Mouse (Mus musculus) liver, embryonic 11.5 days (tissue): ENCODE data around the gene Tmtc1. TPM values are rescaled to one million over a fixed set of nuclear protein-coding genes. Genes with fewer than 3 reads are reported as not detected.

Experiments
- ATAC-seq: fragments of 200-750 bp; cut with Nextera tagmentation; replicated peaks from 2 replicates; pipeline ENCODE4 v1.8.0; 2017; ENCODE audit warnings: moderate number of reproducible peaks, mild to moderate bottlenecking, moderate TSS enrichment, moderate library complexity; ENCODE audit not compliant: low FRiP score
- DNase-seq: peaks from one replicate; pipeline ENCODE4 v3.0.0-alpha.2; 2017; ENCODE audit warnings: low spot score
- H3K27ac ChIP-seq: fragments of 300-500 bp; sonication (generic); 2 replicates; pipeline ENCODE4 v1.5.1; 2014; ENCODE audit warnings: mild to moderate bottlenecking, low read depth, low read length, control low read depth
- H3K27me3 ChIP-seq: fragments of 300-500 bp; sonication (generic); replicated peaks from 2 replicates; pipeline ENCODE4 v1.6.1; 2014; ENCODE audit warnings: low read length, mixed read lengths; ENCODE audit not compliant: control insufficient read depth, insufficient read depth
- H3K36me3 ChIP-seq: fragments of 300-500 bp; sonication (generic); 2 replicates; pipeline ENCODE4 v1.6.1; 2014; ENCODE audit warnings: mild to moderate bottlenecking, low read length, moderate library complexity, mixed read lengths; ENCODE audit not compliant: control insufficient read depth, insufficient read depth
- H3K4me1 ChIP-seq: fragments of 300-500 bp; sonication (generic); replicated peaks from 2 replicates; pipeline ENCODE4 v1.6.1; 2014; ENCODE audit warnings: low read length, mixed read lengths; ENCODE audit not compliant: control insufficient read depth, insufficient read depth
- H3K4me2 ChIP-seq: fragments of 300-500 bp; sonication (generic); 2 replicates; pipeline ENCODE4 v1.6.1; 2014; ENCODE audit warnings: mild to moderate bottlenecking, control low read depth, moderate library complexity
- H3K4me3 ChIP-seq: fragments of 300-500 bp; sonication (generic); 2 replicates; pipeline ENCODE4 v1.5.1; 2014; ENCODE audit warnings: low read depth, low read length, control low read depth
- H3K9ac ChIP-seq: fragments of 300-500 bp; sonication (generic); 2 replicates; pipeline ENCODE4 v1.6.1; 2014; ENCODE audit warnings: low read depth, low read length, control low read depth
- H3K9me3 ChIP-seq: fragments of 300-500 bp; sonication (generic); 2 replicates; pipeline ENCODE4 v1.6.1; 2016; ENCODE audit warnings: low read length, inconsistent platforms, mixed read lengths; ENCODE audit not compliant: control insufficient read depth
- WGBS: fragments of 180-500 bp; shearing (Covaris S2); extraction: QIAGEN DNeasy Blood & Tissue Kit; methylation state at CpG from one replicate; pipeline ENCODE4 v1.1.7; 2014; 5-methylcytosine and 5-hydroxymethylcytosine counted together
- polyA plus RNA-seq: library from polyadenylated mRNA; unstranded; fragments of >200 nt; fragmentation: Nextera tagmentation; extraction: Ambion mirVana; gene quantifications from 2 replicates; pipeline ENCODE4 v1.2.1, GENCODE M21; 2014

Gene Tmtc1
- polyA plus RNA-seq, 1 experiment from 2014 or later = 0.58 TPM

DNA sequence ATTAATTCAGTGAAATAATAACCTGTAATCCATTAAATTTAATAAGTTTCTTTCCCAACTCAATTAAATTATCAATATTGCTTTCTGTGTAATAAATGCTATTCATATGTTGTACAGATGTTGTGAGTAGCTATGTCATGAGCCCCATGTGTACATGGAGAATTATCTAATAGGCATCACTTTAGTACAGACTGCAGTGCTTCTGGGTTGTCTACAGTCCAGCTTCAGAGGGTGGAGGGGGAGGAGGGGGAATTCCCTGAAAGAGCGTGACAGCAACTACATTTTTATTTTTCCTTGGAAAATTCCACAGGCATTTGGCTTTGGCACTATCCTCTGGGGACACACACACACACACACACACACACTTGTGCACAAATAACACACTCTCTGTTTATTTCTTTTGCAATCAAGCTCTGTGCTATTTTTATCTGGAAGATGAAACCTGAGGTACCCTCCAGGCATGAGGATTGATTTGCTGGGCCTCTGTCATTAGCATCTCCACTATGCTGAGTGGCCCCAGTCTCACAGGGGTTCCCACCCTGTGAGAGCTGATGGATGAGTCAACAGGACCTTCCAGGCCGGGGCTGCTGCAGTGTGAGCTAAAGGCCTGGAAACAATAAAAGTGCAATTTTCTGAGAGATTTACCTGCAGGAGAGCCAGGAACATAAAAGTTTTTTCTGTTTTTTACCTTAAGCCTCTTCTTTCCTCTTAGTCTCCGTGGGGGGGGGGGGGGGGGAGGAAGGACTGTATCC lies 23.2 kb upstream of the Tmtc1 start:
- Histone ChIP-seq H3K27me3 (no peaks in the 10 kb centered on the region), H3K36me3 (no peaks in the 10 kb centered on the region), H3K9me3 (no peaks in the 10 kb centered on the region), H3K9ac (no peak overlapping the region), H3K4me1 (no peaks in the 10 kb centered on the region), H3K27ac (no peak overlapping the region), H3K4me2 (no peak overlapping the region), H3K4me3 (no peak overlapping the region)
- no peak for DNase-seq
- no peak for ATAC-seq
- WGBS = 32% methylated on average over 3 of the region's 3 CpGs

DNA sequence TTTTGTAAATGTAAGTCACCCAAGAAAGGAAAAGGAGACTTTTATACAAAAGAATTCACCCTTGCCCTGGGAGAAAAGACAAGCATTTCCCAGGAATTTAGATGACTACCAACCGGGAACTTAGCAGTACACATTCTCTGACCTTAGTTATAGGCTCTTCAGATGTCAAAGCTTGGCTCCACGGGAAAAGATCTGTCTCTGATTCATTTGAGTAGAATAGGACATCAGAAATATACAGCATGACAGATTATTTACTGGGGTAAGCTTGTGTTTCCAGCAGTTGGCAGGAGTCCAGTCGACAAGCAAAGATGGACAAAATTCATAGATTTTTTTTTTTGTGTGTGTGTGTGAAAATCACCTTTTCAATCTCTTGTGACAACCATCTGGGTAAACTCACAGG lies 15.4 kb upstream of the Tmtc1 start:
- 55% methylated on average over 3 of the region's 3 CpGs for WGBS
- no peak overlapping the region for H3K27ac ChIP-seq
- H3K27me3 ChIP-seq = no peaks in the 10 kb centered on the region
- no peaks in the 10 kb centered on the region for H3K36me3 ChIP-seq
- no peak overlapping the region for H3K9ac ChIP-seq
- DNase-seq (no peak), ATAC-seq (no peak)
- no peak overlapping the region for H3K4me3 ChIP-seq
- no peaks in the 10 kb centered on the region for H3K4me1 ChIP-seq
- H3K9me3 ChIP-seq = peaks cover 7% of the 10 kb centered on the region; the same call in 1 of the 2 replicates
- no peak overlapping the region for H3K4me2 ChIP-seq

DNA sequence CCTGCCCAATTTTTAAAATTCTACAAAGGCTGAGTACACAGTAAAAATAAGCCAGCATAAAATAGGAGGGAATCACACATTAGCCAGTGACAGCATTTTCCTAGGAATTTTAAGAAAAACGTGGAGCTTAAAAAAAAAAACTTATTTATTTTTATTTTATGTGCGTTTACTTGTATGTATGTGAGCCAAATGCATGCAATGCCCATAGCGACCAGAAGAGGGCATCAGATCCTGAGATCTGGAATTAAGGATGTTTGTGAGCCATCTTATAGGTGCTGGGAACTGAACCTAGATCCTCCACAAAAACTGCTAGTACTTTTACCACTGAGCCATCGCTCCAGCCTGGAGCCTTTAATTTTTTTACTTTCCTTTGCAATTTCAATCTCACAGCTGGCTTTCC lies 11.3 kb upstream of the Tmtc1 start:
- Histone ChIP-seq H3K4me1 (no peaks in the 10 kb centered on the region), H3K36me3 (no peaks in the 10 kb centered on the region), H3K27me3 (no peaks in the 10 kb centered on the region), H3K9me3 (peaks cover 7% of the 10 kb centered on the region; the same call in 1 of the 2 replicates), H3K4me3 (no peak overlapping the region), H3K9ac (no peak overlapping the region), H3K4me2 (no peak overlapping the region), H3K27ac (no peak overlapping the region)
- ATAC-seq = no peak
- DNase-seq = no peak
- 56% methylated on average over 4 of the region's 4 CpGs for WGBS

DNA sequence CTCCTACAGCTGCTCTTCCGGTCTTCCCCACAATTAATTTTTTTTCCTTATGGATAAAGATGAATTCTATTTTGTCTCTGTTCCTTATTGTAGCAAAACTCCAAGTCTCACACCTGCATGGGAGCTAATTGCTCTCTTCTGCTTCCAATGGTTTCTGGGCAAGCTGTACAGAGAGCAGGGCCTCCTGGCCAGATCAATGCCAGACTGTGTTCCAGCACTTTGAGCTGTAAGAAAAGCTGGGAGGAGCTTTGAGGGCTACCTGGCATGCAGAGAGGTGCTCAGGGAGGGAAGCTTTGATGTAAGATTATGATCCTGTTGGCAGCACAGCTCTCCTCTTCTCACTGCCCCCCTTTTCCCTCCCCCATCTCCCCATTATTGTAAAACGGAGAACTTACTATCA lies 10.6 kb upstream of the Tmtc1 start:
- Histone ChIP-seq H3K4me2 (no peak overlapping the region), H3K9me3 (peaks cover 7% of the 10 kb centered on the region; the same call in 1 of the 2 replicates), H3K27me3 (no peaks in the 10 kb centered on the region), H3K4me1 (no peaks in the 10 kb centered on the region), H3K9ac (no peak overlapping the region), H3K36me3 (no peaks in the 10 kb centered on the region), H3K4me3 (no peak overlapping the region), H3K27ac (no peak overlapping the region)
- DNase-seq (no peak), ATAC-seq (no peak)
- 67% methylated on average over 2 of the region's 2 CpGs for WGBS

DNA sequence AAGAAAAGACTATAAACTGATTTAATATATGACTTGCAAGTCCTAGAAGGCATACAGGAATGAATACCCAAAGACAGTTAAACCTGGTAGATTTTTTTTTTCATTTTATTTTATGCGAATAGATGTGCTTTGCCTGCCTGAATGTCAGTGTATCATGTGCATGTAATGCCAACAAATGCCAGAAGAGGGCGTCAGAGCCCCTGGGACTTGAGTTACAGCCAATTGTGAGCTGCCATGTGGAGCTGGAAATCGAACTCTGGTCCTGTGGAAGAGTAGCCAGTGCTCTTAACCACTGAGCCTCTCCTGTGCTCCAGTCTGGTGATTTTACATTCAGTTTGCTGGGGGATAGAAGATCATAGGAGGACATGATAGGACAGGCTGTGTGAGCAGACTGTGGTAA lies 4.0 kb upstream of the Tmtc1 start:
- 61% methylated on average over 3 of the region's 3 CpGs for WGBS
- ATAC-seq (no peak), DNase-seq (no peak)
- Histone ChIP-seq H3K36me3 (no peaks in the 10 kb centered on the region), H3K27ac (no peak overlapping the region), H3K9ac (no peak overlapping the region), H3K4me3 (no peak overlapping the region), H3K27me3 (peaks cover 35% of the 10 kb centered on the region), H3K4me2 (no peak overlapping the region), H3K4me1 (0 out of 2 replicates have a peak, but pooled peaks cover 7% of the 10 kb centered on the region), H3K9me3 (no peaks in the 10 kb centered on the region)

DNA sequence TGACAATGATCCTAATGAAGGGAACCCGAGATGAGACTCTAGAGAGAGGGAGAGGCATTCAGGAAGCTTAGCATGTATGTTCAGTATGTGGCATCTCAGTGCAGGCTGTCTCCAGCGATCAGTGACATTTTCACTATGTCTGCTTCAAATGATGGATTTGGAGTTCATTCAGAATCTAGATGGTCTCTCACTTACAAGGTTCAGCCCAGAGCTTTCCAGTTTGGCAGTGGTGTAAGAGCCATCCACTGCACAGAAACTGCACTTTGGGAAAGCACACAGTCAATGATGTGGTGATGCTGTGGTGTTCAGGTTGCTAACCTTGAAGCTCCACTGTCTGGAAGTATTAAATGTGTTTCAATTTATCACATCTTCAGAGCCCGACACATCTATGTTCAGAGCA lies 1.9 kb upstream of the Tmtc1 start:
- ATAC-seq (no peak), DNase-seq (no peak)
- peaks cover 7% of the 10 kb centered on the region; the same call in 1 of the 2 replicates for H3K4me1 ChIP-seq
- peaks cover 54% of the 10 kb centered on the region for H3K27me3 ChIP-seq
- no peak overlapping the region for H3K4me2 ChIP-seq
- no peak overlapping the region for H3K9ac ChIP-seq
- no peak overlapping the region for H3K27ac ChIP-seq
- WGBS = 56% methylated on average over 3 of the region's 3 CpGs
- no peaks in the 10 kb centered on the region for H3K36me3 ChIP-seq
- H3K4me3 ChIP-seq = no peak overlapping the region
- no peaks in the 10 kb centered on the region for H3K9me3 ChIP-seq

- ATAC-seq = no peak
- no peak for DNase-seq
- H3K9ac ChIP-seq = no peak overlapping the region; the same call in 1 of the 2 replicates
- peak overlapping the region; percentile 69 for H3K4me3 ChIP-seq
- peak overlapping the region; percentile 84 for H3K4me2 ChIP-seq
- H3K36me3 ChIP-seq = no peaks in the 10 kb centered on the region
- peaks cover 7% of the 10 kb centered on the region; the same call in 1 of the 2 replicates for H3K4me1 ChIP-seq
- WGBS = 8% methylated on average over 9 of the region's 9 CpGs
- no peaks in the 10 kb centered on the region for H3K9me3 ChIP-seq
- peaks cover 61% of the 10 kb centered on the region for H3K27me3 ChIP-seq
- no peak overlapping the region for H3K27ac ChIP-seq
Observed at GRCm38 (mm10) chr6:148444796-148445195, 607 bp upstream of the Tmtc1 start.

DNA sequence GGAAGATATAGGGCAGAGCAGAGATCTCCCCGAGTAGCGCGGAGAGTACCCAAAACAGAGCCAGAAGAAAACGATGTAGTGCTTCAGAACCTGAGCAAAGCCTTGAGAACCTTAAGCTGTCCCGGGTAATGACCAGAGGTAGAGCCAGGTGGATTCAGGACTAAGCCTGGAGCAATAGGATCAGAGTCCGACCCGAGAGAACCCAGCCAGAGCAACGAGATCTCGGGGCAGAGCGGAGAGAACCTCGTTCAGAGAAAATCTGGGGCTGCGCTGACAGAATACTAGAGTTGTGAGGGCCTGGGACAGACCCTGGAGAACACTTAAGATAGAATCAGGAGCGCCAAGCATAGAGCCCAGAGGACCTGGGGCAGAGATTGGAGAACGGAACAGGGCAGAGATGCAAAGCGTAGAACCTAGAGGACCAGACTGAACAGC lies 881 bp downstream of the Tmtc1 start:
- no peaks in the 10 kb centered on the region for H3K9me3 ChIP-seq
- peak overlapping the region; percentile 84 for H3K4me2 ChIP-seq
- H3K9ac ChIP-seq = no peak overlapping the region; the same call in 1 of the 2 replicates
- peaks cover 7% of the 10 kb centered on the region; the same call in 1 of the 2 replicates for H3K4me1 ChIP-seq
- H3K36me3 ChIP-seq = no peaks in the 10 kb centered on the region
- ATAC-seq = no peak
- WGBS = 6% methylated on average over 15 of the region's 15 CpGs
- peak; percentile 38 for DNase-seq
- H3K27me3 ChIP-seq = peaks cover 61% of the 10 kb centered on the region
- no peak overlapping the region for H3K27ac ChIP-seq
- peak overlapping the region; percentile 69 for H3K4me3 ChIP-seq
